Mouse (Mus musculus) bone marrow macrophage, adult 2 months (primary cell): ENCODE measurements around the gene Insl5.

Source experiments
- CTCF ChIP-seq: IDR thresholded peaks from 2 replicates; pipeline ENCODE4 v1.5.1; 2012; ENCODE audit warnings: low read depth, mild to moderate bottlenecking, low read length, moderate library complexity
- POLR2A ChIP-seq: IDR thresholded peaks from 2 replicates; pipeline ENCODE4 v1.6.1; 2012; ENCODE audit warnings: mild to moderate bottlenecking, low read depth, low read length, borderline replicate concordance

- TF ChIP-seq CTCF (no peak), POLR2A (no peak)
These were observed 39.3 kb downstream of the Insl5 start for GRCm38 (mm10) chr4:102987325-102987724.
